Mouse (Mus musculus) limb, embryonic 12.5 days (tissue): ENCODE measurements around the gene Glrx5. TPM values are rescaled to one million over a fixed set of nuclear protein-coding genes. Genes with fewer than 3 reads are reported as not detected.
A peak's percentile ranks its signal among the peaks of the same experiment; 100 is the strongest.

Experiments
- ATAC-seq: fragments of 200-750 bp; cut with Nextera tagmentation; 2 replicates; pipeline ENCODE4 v1.8.0; 2017; ENCODE audit warnings: low read depth, moderate TSS enrichment; ENCODE audit not compliant: insufficient number of reproducible peaks, insufficient read depth, low FRiP score, low TSS enrichment
- H3K27ac ChIP-seq: fragments of 300-500 bp; sonication (generic); 2 replicates; pipeline ENCODE4 v1.5.1; 2016; ENCODE audit warnings: mild to moderate bottlenecking, moderate library complexity
- H3K27me3 ChIP-seq: fragments of 300-500 bp; sonication (generic); 2 replicates; pipeline ENCODE4 v1.6.1; 2016; ENCODE audit warnings: mild to moderate bottlenecking, moderate library complexity
- H3K36me3 ChIP-seq: fragments of 300-500 bp; sonication (generic); 2 replicates; pipeline ENCODE4 v1.6.1; 2016; ENCODE audit warnings: mild to moderate bottlenecking, moderate library complexity
- H3K4me1 ChIP-seq: fragments of 300-500 bp; sonication (generic); replicated peaks from 2 replicates; pipeline ENCODE4 v1.6.1; 2016
- H3K4me2 ChIP-seq: fragments of 300-500 bp; sonication (generic); 2 replicates; pipeline ENCODE4 v1.6.1; 2016; ENCODE audit warnings: mild to moderate bottlenecking, moderate library complexity
- H3K4me3 ChIP-seq: fragments of 300-500 bp; sonication (generic); replicated peaks from 2 replicates; pipeline ENCODE4 v1.5.1; 2016; ENCODE audit warnings: mild to moderate bottlenecking
- H3K9ac ChIP-seq: fragments of 300-500 bp; sonication (generic); replicated peaks from 2 replicates; pipeline ENCODE4 v1.6.1; 2016; ENCODE audit warnings: mild to moderate bottlenecking, moderate library complexity
- H3K9me3 ChIP-seq: fragments of 300-500 bp; sonication (generic); 2 replicates; pipeline ENCODE4 v1.6.1; 2016; ENCODE audit warnings: mild to moderate bottlenecking, moderate library complexity
- WGBS: fragments of 180-500 bp; shearing (Covaris S2); methylation state at CpG from one replicate; pipeline ENCODE4 v1.1.7; 2016; 5-methylcytosine and 5-hydroxymethylcytosine counted together
- polyA plus RNA-seq: library from polyadenylated mRNA; unstranded; fragments of >200 nt; fragmentation: Nextera tagmentation; extraction: Ambion mirVana; gene quantifications from 2 replicates; pipeline ENCODE4 v1.2.1, GENCODE M21; 2016

Glrx5 gene
- polyA plus RNA-seq, 1 experiment from 2014 or later, result 180 TPM

GRCm38 (mm10) chr12:105004956-105005714 is 27.4 kb upstream of the Glrx5 start:
- Histone ChIP-seq H3K4me3 (no peak overlapping the region), H3K27ac (no peak overlapping the region), H3K4me1 (peaks cover 26% of the 10 kb centered on the region), H3K9ac (no peak overlapping the region), H3K4me2 (no peak overlapping the region), H3K27me3 (peaks cover 44% of the 10 kb centered on the region), H3K9me3 (no peaks in the 10 kb centered on the region), H3K36me3 (no peaks in the 10 kb centered on the region)
- ATAC-seq, result no peak
- WGBS, result 76% methylated on average over 22 of the region's 22 CpGs

- H3K27ac ChIP-seq, result no peak overlapping the region
- no peak overlapping the region for H3K4me3 ChIP-seq
- H3K4me1 ChIP-seq, result peaks cover 27% of the 10 kb centered on the region
- no peak overlapping the region for H3K9ac ChIP-seq
- no peaks in the 10 kb centered on the region for H3K36me3 ChIP-seq
- H3K27me3 ChIP-seq, result peaks cover 46% of the 10 kb centered on the region
- H3K9me3 ChIP-seq, result no peaks in the 10 kb centered on the region
- no peak for ATAC-seq
- 58% methylated on average over 2 of the region's 2 CpGs for WGBS
- H3K4me2 ChIP-seq, result no peak overlapping the region
Measured at GRCm38 (mm10) chr12:105005715-105005972, 26.8 kb upstream of the Glrx5 start.

- Histone ChIP-seq H3K27ac (no peak overlapping the region), H3K36me3 (no peaks in the 10 kb centered on the region), H3K27me3 (peaks cover 61% of the 10 kb centered on the region), H3K9ac (no peak overlapping the region), H3K4me2 (peak overlapping the region; percentile 100), H3K4me1 (peaks cover 24% of the 10 kb centered on the region), H3K4me3 (no peak overlapping the region), H3K9me3 (no peaks in the 10 kb centered on the region)
- WGBS, result 54% methylated on average over 2 of the region's 2 CpGs
- ATAC-seq, result no peak
Measured at GRCm38 (mm10) chr12:105008150-105008549, 24.3 kb upstream of the Glrx5 start.

GRCm38 (mm10) chr12:105008752-105009178 is 23.7 kb upstream of the Glrx5 start:
- H3K27ac ChIP-seq, result peak overlapping the region; percentile 12; the same call in 1 of the 2 replicates
- H3K4me3 ChIP-seq, result peak overlapping the region; percentile 68
- no peaks in the 10 kb centered on the region for H3K9me3 ChIP-seq
- H3K9ac ChIP-seq, result no peak overlapping the region; the same call in 1 of the 2 replicates
- ATAC-seq, result peak; percentile 29; the same call in 1 of the 2 replicates
- WGBS, result under 1% methylated on average over 13 of the region's 13 CpGs
- peaks cover 29% of the 10 kb centered on the region for H3K4me1 ChIP-seq
- H3K36me3 ChIP-seq, result no peaks in the 10 kb centered on the region
- peaks cover 61% of the 10 kb centered on the region for H3K27me3 ChIP-seq
- peak overlapping the region; percentile 100 for H3K4me2 ChIP-seq

DNA sequence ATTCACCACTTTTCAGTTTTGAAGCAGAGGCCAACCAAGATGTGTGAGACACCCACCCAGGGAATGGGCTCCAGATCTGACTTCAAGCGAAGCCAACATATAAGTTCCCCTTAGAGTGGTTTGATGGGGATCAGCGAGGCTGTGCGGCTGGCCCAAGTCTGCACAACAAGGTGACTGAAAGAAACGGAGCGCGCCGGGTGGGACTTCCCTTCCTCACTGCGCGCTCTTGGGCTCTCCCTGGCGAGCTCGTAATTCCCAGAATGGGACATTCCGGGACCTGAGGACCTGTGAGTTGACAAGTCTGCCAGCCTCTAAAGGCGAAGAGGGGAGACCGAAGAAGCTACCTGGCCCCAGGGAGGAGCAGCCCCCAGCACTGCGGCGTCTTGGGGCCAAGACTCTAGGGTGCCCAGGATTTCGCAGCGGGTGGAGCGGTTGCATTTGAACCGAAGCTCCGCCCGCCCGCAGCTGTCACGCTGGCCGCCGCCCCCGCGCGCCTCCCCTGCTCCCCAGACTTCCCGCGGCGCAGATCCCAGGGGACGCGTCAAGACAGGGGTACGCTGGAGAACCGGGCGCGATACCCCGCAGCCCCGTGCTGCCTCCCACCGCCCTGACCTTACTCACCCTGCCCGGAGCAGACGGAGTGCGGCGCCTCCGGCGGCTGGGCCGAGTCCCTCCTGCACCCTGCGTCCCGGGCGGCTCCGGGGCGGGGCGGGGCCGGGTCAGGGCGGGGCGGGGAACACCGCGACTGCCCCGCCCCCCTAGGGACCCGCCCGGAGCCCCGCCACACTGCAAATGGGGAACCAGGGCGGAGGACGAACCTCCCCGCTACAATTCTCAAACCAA is 22.9 kb upstream of the Glrx5 start, which contains the start of gene Syne3:
Gene Syne3 (minus strand): TSS at position 440 of the 843 bp plus-strand sequence.
- Histone ChIP-seq H3K4me2 (peak within 1 kb of the TSS; percentile 100), H3K36me3 (no peaks in the 10 kb centered on the region), H3K9me3 (no peaks in the 10 kb centered on the region), H3K4me3 (peak within 1 kb of the TSS; percentile 68), H3K27me3 (peaks cover 61% of the 10 kb centered on the region), H3K27ac (peak within 1 kb of the TSS; percentile 12; the same call in 1 of the 2 replicates), H3K9ac (peak within 1 kb of the TSS; percentile 66), H3K4me1 (peaks cover 30% of the 10 kb centered on the region)
- WGBS, result under 1% methylated on average over 66 of the region's 66 CpGs
- ATAC-seq, result peak; percentile 54; the same call in 1 of the 2 replicates

- H3K27ac ChIP-seq, result no peak overlapping the region
- H3K9ac ChIP-seq, result peak overlapping the region; percentile 66
- 23% methylated on average over 9 of the region's 9 CpGs for WGBS
- H3K4me2 ChIP-seq, result peak overlapping the region; percentile 100
- H3K9me3 ChIP-seq, result no peaks in the 10 kb centered on the region
- H3K36me3 ChIP-seq, result no peaks in the 10 kb centered on the region
- 0 out of 2 replicates have a peak, but pooled peaks have one; percentile 3 for ATAC-seq
- peaks cover 58% of the 10 kb centered on the region for H3K27me3 ChIP-seq
- peak overlapping the region; percentile 68 for H3K4me3 ChIP-seq
- peaks cover 30% of the 10 kb centered on the region for H3K4me1 ChIP-seq
Measured at GRCm38 (mm10) chr12:105010213-105010790, 22.2 kb upstream of the Glrx5 start.

- Histone ChIP-seq H3K27me3 (peaks cover 54% of the 10 kb centered on the region), H3K4me1 (peaks cover 36% of the 10 kb centered on the region), H3K4me3 (no peak overlapping the region), H3K9me3 (no peaks in the 10 kb centered on the region), H3K36me3 (no peaks in the 10 kb centered on the region), H3K27ac (no peak overlapping the region), H3K9ac (no peak overlapping the region), H3K4me2 (no peak overlapping the region)
- no peak for ATAC-seq
- 88% methylated on average over 1 of the region's 1 CpGs for WGBS
Measured at GRCm38 (mm10) chr12:105011589-105011988, 20.9 kb upstream of the Glrx5 start.

DNA sequence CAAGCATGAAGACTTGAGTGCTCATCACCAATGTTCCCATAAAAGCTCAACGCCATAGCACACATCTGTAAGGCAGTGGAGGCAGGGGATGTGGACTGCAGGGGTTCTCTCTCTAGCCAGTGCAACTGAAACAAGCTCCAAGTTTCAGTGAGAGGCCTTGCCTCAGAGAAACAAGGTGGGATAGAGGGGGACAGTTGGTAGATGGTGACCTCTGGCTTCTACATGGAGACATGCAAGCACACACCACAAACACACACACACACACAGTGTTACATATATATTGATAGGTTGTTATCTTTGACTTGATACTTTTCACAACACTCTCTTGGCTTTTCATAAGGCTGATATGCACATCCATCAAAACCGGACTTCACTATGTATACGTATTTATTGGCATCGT is 20.2 kb upstream of the Glrx5 start:
- ATAC-seq, result no peak
- 93% methylated on average over 4 of the region's 4 CpGs for WGBS
- Histone ChIP-seq H3K27ac (no peak overlapping the region), H3K36me3 (no peaks in the 10 kb centered on the region), H3K27me3 (peaks cover 48% of the 10 kb centered on the region), H3K9me3 (no peaks in the 10 kb centered on the region), H3K4me1 (peaks cover 44% of the 10 kb centered on the region), H3K4me3 (no peak overlapping the region), H3K4me2 (no peak overlapping the region), H3K9ac (no peak overlapping the region)

- H3K4me1 ChIP-seq, result peaks cover 44% of the 10 kb centered on the region
- peak overlapping the region; percentile 38 for H3K4me2 ChIP-seq
- peak overlapping the region; percentile 17; the same call in 1 of the 2 replicates for H3K27ac ChIP-seq
- no peaks in the 10 kb centered on the region for H3K9me3 ChIP-seq
- 26% methylated on average over 17 of the region's 17 CpGs for WGBS
- no peak for ATAC-seq
- no peaks in the 10 kb centered on the region for H3K36me3 ChIP-seq
- no peak overlapping the region for H3K9ac ChIP-seq
- peaks cover 40% of the 10 kb centered on the region for H3K27me3 ChIP-seq
- 0 out of 2 replicates have a peak overlapping the region, but pooled peaks have one; percentile 4 for H3K4me3 ChIP-seq
Measured at GRCm38 (mm10) chr12:105013065-105013464, 19.4 kb upstream of the Glrx5 start.

DNA sequence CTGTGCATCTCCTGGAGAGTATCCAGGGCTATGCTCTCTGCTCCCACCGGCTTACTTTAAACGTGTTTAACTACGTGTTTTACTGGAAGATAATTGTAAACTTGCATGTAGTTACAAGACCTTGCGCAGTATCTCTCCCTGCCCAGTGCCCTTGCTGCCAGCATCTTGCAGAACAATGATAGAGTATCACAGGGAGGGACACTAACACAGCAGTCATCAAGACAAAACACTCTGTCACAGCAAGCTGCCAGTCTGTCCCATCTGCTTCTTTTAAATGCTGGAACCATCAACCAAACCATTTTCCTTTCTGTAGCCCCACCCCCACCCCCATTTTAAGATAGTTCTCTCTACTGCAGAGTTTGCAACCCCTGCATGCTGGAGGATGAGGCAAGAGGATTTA is 16.3 kb upstream of the Glrx5 start:
- H3K4me3 ChIP-seq, result no peak overlapping the region
- 44% methylated on average over 4 of the region's 4 CpGs for WGBS
- no peak overlapping the region for H3K27ac ChIP-seq
- no peaks in the 10 kb centered on the region for H3K36me3 ChIP-seq
- no peak overlapping the region for H3K9ac ChIP-seq
- peaks cover 9% of the 10 kb centered on the region; the same call in 1 of the 2 replicates for H3K27me3 ChIP-seq
- H3K9me3 ChIP-seq, result no peaks in the 10 kb centered on the region
- H3K4me2 ChIP-seq, result no peak overlapping the region
- H3K4me1 ChIP-seq, result peaks cover 24% of the 10 kb centered on the region
- ATAC-seq, result no peak

DNA sequence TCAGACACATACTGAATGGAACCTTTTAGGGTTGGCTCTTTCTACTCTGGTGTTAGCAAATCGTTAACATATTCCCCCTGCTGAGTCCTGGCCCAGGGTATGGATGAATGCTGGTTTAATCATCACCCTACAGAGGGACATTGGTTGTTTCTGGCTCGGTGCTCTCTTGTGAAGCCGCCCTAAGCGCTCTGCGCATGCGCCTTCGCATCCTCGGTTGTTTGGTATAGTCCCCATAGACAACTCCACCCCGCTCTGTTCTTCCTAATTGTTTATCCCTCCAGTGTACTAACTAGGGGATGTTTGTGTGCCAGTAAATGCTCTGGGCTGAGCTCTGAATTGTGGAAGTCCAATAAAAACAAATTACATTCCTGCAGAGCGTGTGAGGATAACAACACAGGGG is 15.8 kb upstream of the Glrx5 start:
- Histone ChIP-seq H3K9ac (no peak overlapping the region), H3K9me3 (no peaks in the 10 kb centered on the region), H3K27me3 (0 out of 2 replicates have a peak, but pooled peaks cover 4% of the 10 kb centered on the region), H3K4me2 (no peak overlapping the region), H3K36me3 (no peaks in the 10 kb centered on the region), H3K4me1 (peaks cover 24% of the 10 kb centered on the region), H3K4me3 (no peak overlapping the region), H3K27ac (no peak overlapping the region)
- WGBS, result 53% methylated on average over 10 of the region's 10 CpGs
- peak; percentile 63; the same call in 1 of the 2 replicates for ATAC-seq
